Mouse (Mus musculus) spleen, embryonic (tissue): ENCODE measurements around the gene Wee1.

Experiments
- CTCF ChIA-PET: fragments of 350-600 bp; sonication (Branson Sonifier 250); formaldehyde crosslinking; loops from one replicate; lab custom pipeline; 2022; lab: Charles Lee

The Wee1 gene

GRCm38 (mm10) chr7:110181446-110181845 is 59.6 kb downstream of the Wee1 start:
- CTCF ChIA-PET = interaction anchor here (0.6 kb wide), 1 partner anchor 25 kb away, joined by 3 read pairs; no protein-coding TSS in a partner anchor

- CTCF ChIA-PET = no interaction called here
These were observed 62.8 kb downstream of the Wee1 start for GRCm38 (mm10) chr7:110184608-110185007.

- CTCF ChIA-PET = interaction anchor here (0.6 to 0.7 kb wide), 3 partner anchors 12 to 21 kb away, joined by 3 to 5 read pairs (median 4); no protein-coding TSS in a partner anchor
These were observed 68.1 kb downstream of the Wee1 start for GRCm38 (mm10) chr7:110189951-110190350.
